Mouse (Mus musculus): ENCODE data around the gene Phf24.

DNA sequence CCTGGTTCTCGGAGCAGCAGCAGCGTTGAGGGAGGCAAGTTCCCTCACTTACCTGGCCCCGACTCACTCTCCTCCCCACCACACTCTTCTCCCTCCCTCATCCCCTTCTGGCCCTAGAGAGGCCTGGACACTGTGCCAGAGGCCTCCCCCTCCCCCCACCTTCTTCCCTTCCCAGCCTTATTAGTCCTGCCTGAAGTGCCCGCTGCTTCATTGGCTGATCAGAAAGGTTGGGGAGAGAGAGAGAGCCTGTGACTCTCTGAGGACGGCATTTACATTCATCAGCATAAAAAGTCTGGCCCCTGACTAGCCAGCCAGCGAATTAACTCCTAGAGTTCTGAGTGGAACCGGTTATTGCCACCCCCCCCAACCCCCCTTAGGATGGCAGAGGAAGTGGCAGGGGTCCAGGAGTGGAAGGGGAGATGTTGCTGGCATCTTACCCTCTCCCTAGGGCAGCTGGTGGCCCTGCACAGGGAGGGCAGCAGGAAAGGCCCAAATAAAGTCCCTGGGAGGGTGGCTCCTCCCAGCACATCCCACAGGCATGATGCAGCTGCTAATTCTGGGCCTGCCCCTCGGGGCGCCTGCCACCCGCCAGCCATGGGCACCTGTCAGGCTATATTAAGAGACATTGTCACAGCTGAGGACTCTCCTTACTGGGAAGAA lies 37.1 kb downstream of the Phf24 start:
- TF ChIP-seq CTCF (conservative IDR thresholded peaks at IDR 0.05 in 1 of 2, IDR thresholded peaks at IDR 0.05 in 1 of 2; ENCODE audit: low read depth in 2 of 2, low read length in 2 of 2), result no peak
- no peak for TF ChIP-seq HCFC1 (IDR thresholded peaks at IDR 0.05; ENCODE audit: low read depth, low read length)
- no peak for TF ChIP-seq POLR2A (IDR thresholded peaks at IDR 0.05; ENCODE audit: low read depth, low read length)
- no peak for TF ChIP-seq SMC3 (IDR thresholded peaks at IDR 0.05; ENCODE audit: low read depth, low read length)
- no peak for TF ChIP-seq USF2 (conservative IDR thresholded peaks at IDR 0.05; ENCODE audit: low read depth, low read length)
- TF ChIP-seq RAD21 (IDR thresholded peaks at IDR 0.05; ENCODE audit: low read depth, low read length), result no peak
- TF ChIP-seq EP300 (IDR thresholded peaks at IDR 0.05; ENCODE audit: low read length), result no peak
- TF ChIP-seq NELFE (IDR thresholded peaks at IDR 0.05; ENCODE audit: low read depth, low read length), result no peak
- no peak for TF ChIP-seq JUND (conservative IDR thresholded peaks at IDR 0.05; ENCODE audit: low read depth, low read length)
- no peak for TF ChIP-seq BHLHE40 (IDR thresholded peaks at IDR 0.05; ENCODE audit: low read depth, low read length)

Data from CH12.LX (cell line).